Mouse (Mus musculus) hindbrain, embryonic 11.5 days (tissue): ENCODE results near the gene Thy1. TPM values are rescaled to one million over a fixed set of nuclear protein-coding genes. Genes with fewer than 3 reads are reported as not detected.
A peak's percentile ranks its signal among the peaks of the same experiment; 100 is the strongest.

Experiments used
- ATAC-seq: fragments of 200-750 bp; cut with Nextera tagmentation; 2 replicates; pipeline ENCODE4 v1.8.0; 2017; ENCODE audit warnings: mild to moderate bottlenecking, moderate TSS enrichment, moderate library complexity; ENCODE audit not compliant: low FRiP score
- DNase-seq: peaks from one replicate; pipeline ENCODE4 v3.0.0-alpha.2; 2015; ENCODE audit warnings: low spot score
- H3K27ac ChIP-seq: fragments of 300-500 bp; sonication (generic); 2 replicates; pipeline ENCODE4 v1.5.1; 2014; ENCODE audit warnings: mild to moderate bottlenecking, low read depth, low read length
- H3K27me3 ChIP-seq: fragments of 300-500 bp; sonication (generic); 2 replicates; pipeline ENCODE4 v1.6.1; 2014; ENCODE audit warnings: mild to moderate bottlenecking, low read length, moderate library complexity, mixed read lengths; ENCODE audit not compliant: control insufficient read depth, insufficient read depth
- H3K36me3 ChIP-seq: fragments of 300-500 bp; sonication (generic); 2 replicates; pipeline ENCODE4 v1.6.1; 2014; ENCODE audit warnings: mild to moderate bottlenecking, low read length, moderate library complexity, mixed read lengths; ENCODE audit not compliant: control insufficient read depth, insufficient read depth
- H3K4me1 ChIP-seq: fragments of 300-500 bp; sonication (generic); replicated peaks from 2 replicates; pipeline ENCODE4 v1.6.1; 2014; ENCODE audit warnings: low read length, mixed read lengths; ENCODE audit not compliant: control insufficient read depth, insufficient read depth
- H3K4me2 ChIP-seq: fragments of 300-500 bp; sonication (generic); replicated peaks from 2 replicates; pipeline ENCODE4 v1.6.1; 2014; ENCODE audit warnings: mild to moderate bottlenecking, low read depth, low read length
- H3K4me3 ChIP-seq: fragments of 300-500 bp; sonication (generic); 2 replicates; pipeline ENCODE4 v1.5.1; 2014; ENCODE audit warnings: low read depth, low read length
- H3K9ac ChIP-seq: fragments of 300-500 bp; sonication (generic); 2 replicates; pipeline ENCODE4 v1.6.1; 2014; ENCODE audit warnings: low read depth, low read length
- H3K9me3 ChIP-seq: fragments of 300-500 bp; sonication (generic); 2 replicates; pipeline ENCODE4 v1.6.1; 2016; ENCODE audit warnings: low read length; ENCODE audit not compliant: control insufficient read depth
- WGBS: fragments of 180-500 bp; shearing (Covaris S2); extraction: QIAGEN DNeasy Blood & Tissue Kit; methylation state at CpG from one replicate; pipeline ENCODE4 v1.1.7; 2014; 5-methylcytosine and 5-hydroxymethylcytosine counted together
- polyA plus RNA-seq: library from polyadenylated mRNA; unstranded; fragments of >200 nt; fragmentation: Nextera tagmentation; extraction: Ambion mirVana; gene quantifications from 2 replicates; pipeline ENCODE4 v1.2.1, GENCODE M21; 2014

The Thy1 gene
- polyA plus RNA-seq, 1 experiment from 2014 or later, result 0.31 TPM

DNA sequence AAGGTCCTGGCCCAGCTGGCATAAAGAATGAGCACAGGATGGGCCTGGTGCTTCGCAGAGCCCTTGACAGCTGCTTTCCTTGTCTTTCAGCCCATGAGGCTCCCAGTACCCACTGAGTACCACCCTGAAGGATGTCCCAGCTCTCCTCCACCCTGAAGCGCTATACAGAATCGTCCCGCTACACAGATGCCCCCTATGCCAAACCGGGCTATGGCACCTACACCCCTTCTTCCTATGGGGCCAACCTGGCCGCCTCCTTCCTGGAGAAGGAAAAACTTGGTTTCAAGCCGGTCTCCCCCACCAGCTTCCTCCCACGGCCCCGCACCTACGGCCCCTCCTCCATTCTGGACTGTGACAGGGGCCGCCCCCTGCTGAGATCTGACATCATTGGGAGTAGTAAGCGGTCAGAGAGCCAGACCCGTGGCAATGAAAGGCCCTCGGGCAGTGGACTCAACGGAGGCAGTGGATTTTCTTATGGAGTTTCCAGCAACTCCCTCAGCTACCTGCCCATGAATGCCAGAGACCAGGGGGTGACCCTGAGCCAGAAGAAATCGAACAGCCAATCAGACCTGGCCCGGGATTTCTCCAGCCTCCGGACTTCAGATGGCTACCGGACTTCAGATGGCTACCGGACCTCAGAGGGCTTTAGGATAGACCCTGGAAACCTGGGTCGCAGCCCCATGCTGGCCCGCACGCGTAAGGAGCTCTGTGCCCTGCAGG, 32.3 kb downstream of the Thy1 start:
- Histone ChIP-seq H3K27ac (no peak overlapping the region), H3K36me3 (no peaks in the 10 kb centered on the region), H3K4me3 (no peak overlapping the region), H3K4me1 (peaks cover 21% of the 10 kb centered on the region), H3K9me3 (no peaks in the 10 kb centered on the region), H3K9ac (no peak overlapping the region), H3K4me2 (no peak overlapping the region), H3K27me3 (no peaks in the 10 kb centered on the region)
- 69% methylated on average over 24 of the region's 24 CpGs for WGBS
- DNase-seq (no peak), ATAC-seq (no peak)

- H3K4me1 ChIP-seq, result peaks cover 14% of the 10 kb centered on the region
- no peaks in the 10 kb centered on the region for H3K36me3 ChIP-seq
- H3K4me3 ChIP-seq, result no peak overlapping the region
- WGBS, result 61% methylated on average over 16 of the region's 16 CpGs
- no peak overlapping the region for H3K27ac ChIP-seq
- no peaks in the 10 kb centered on the region for H3K27me3 ChIP-seq
- H3K9ac ChIP-seq, result no peak overlapping the region
- ATAC-seq (no peak), DNase-seq (no peak)
- no peaks in the 10 kb centered on the region for H3K9me3 ChIP-seq
- H3K4me2 ChIP-seq, result no peak overlapping the region
These were observed 33.0 kb downstream of the Thy1 start for GRCm38 (mm10) chr9:44075996-44076763.

- no peak overlapping the region for H3K27ac ChIP-seq
- peaks cover 11% of the 10 kb centered on the region for H3K4me1 ChIP-seq
- WGBS, result 12% methylated on average over 5 of the region's 5 CpGs
- H3K9me3 ChIP-seq, result no peaks in the 10 kb centered on the region
- no peak overlapping the region for H3K4me2 ChIP-seq
- DNase-seq (peak; percentile 78), ATAC-seq (no peak)
- H3K27me3 ChIP-seq, result no peaks in the 10 kb centered on the region
- H3K9ac ChIP-seq, result no peak overlapping the region
- H3K36me3 ChIP-seq, result no peaks in the 10 kb centered on the region
- H3K4me3 ChIP-seq, result no peak overlapping the region
These were observed 33.6 kb downstream of the Thy1 start for GRCm38 (mm10) chr9:44076764-44077120.

- no peaks in the 10 kb centered on the region for H3K36me3 ChIP-seq
- ATAC-seq, result no peak
- peaks cover 6% of the 10 kb centered on the region for H3K4me1 ChIP-seq
- 85% methylated on average over 11 of the region's 11 CpGs for WGBS
- no peak overlapping the region for H3K4me2 ChIP-seq
- no peak overlapping the region for H3K27ac ChIP-seq
- H3K9me3 ChIP-seq, result no peaks in the 10 kb centered on the region
- H3K4me3 ChIP-seq, result no peak overlapping the region
- DNase-seq, result no peak
- H3K27me3 ChIP-seq, result no peaks in the 10 kb centered on the region
- no peak overlapping the region for H3K9ac ChIP-seq
These were observed 34.2 kb downstream of the Thy1 start for GRCm38 (mm10) chr9:44077266-44077910.

GRCm38 (mm10) chr9:44078136-44078797, 35.1 kb downstream of the Thy1 start:
- WGBS, result 83% methylated on average over 10 of the region's 10 CpGs
- no peak overlapping the region for H3K27ac ChIP-seq
- 0 out of 2 replicates have a peak, but pooled peaks cover 2% of the 10 kb centered on the region for H3K27me3 ChIP-seq
- ATAC-seq (no peak), DNase-seq (no peak)
- peaks cover 3% of the 10 kb centered on the region for H3K4me1 ChIP-seq
- no peak overlapping the region for H3K9ac ChIP-seq
- H3K36me3 ChIP-seq, result no peaks in the 10 kb centered on the region
- no peak overlapping the region for H3K4me2 ChIP-seq
- no peaks in the 10 kb centered on the region for H3K9me3 ChIP-seq
- H3K4me3 ChIP-seq, result no peak overlapping the region

GRCm38 (mm10) chr9:44078955-44079756, 36.0 kb downstream of the Thy1 start:
- Histone ChIP-seq H3K9me3 (no peaks in the 10 kb centered on the region), H3K27me3 (peaks cover 10% of the 10 kb centered on the region), H3K4me3 (no peak overlapping the region), H3K4me2 (no peak overlapping the region), H3K27ac (no peak overlapping the region), H3K4me1 (0 out of 2 replicates have a peak, but pooled peaks cover 2% of the 10 kb centered on the region), H3K36me3 (no peaks in the 10 kb centered on the region), H3K9ac (no peak overlapping the region)
- no peak for ATAC-seq
- DNase-seq, result no peak
- WGBS, result 57% methylated on average over 14 of the region's 16 CpGs

GRCm38 (mm10) chr9:44079997-44080780, 37.0 kb downstream of the Thy1 start:
- Histone ChIP-seq H3K27me3 (peaks cover 10% of the 10 kb centered on the region), H3K9ac (no peak overlapping the region), H3K9me3 (no peaks in the 10 kb centered on the region), H3K27ac (no peak overlapping the region), H3K4me2 (no peak overlapping the region), H3K4me3 (no peak overlapping the region), H3K4me1 (peaks cover 3% of the 10 kb centered on the region; the same call in 1 of the 2 replicates), H3K36me3 (no peaks in the 10 kb centered on the region)
- no peak for DNase-seq
- ATAC-seq, result no peak
- 73% methylated on average over 10 of the region's 10 CpGs for WGBS
